Mouse (Mus musculus) embryonic stem cell, embryonic (primary cell): ENCODE results near the gene Fxyd5.

Source experiments
- CTCF ChIA-PET, 4 experiments: fragments of 300-600 bp in 2 of 4; fragments of 350-600 bp in 2 of 4; sonication (Branson Sonifier 250); formaldehyde crosslinking; loops; one replicate each; lab custom pipeline; 2022; ENCODE audit warnings: inconsistent platforms in 2 of 4; lab: Charles Lee
- POLR2A ChIA-PET, 4 experiments: fragments of 300-600 bp in 2 of 4; fragments of 350-600 bp in 2 of 4; sonication (Branson Sonifier 250); formaldehyde crosslinking; loops; one replicate each; lab custom pipeline; 2022; ENCODE audit warnings: antibody characterized with exemption in 4 of 4, inconsistent platforms in 1 of 4; lab: Charles Lee

Gene Fxyd5

DNA sequence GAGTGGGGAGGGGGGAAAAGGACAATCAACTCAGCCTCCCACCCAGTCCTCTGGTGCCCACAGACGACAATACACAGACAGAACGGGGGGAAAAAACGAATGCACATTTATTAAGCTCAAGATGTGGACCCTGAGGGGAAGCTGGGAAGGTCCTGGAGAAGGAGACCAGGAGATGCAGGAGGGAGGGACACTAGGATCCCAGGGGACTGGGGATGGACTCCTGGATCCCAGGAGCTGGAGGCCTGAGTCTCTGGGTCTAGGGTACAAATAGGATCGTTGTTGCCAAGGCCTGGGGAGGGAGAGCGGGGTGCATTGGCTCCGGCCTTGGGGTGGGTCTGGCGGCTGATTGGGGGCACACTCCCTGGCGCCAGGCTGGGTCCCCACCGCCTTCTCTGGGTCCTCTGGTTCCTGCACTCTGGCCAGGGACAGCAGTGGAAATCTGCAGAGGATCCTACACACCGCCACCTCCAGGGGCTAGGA is at the start of gene Fxyd5:
Gene Fxyd5, minus strand, starts transcription at position 51 of the 480 bp plus-strand sequence.
- POLR2A ChIA-PET: interaction anchor here in 2 of 4 experiments (1.1 to 1.5 kb wide), 2 partner anchors 9 to 11 kb away, joined by 3 to 5 read pairs; no protein-coding TSS in a partner anchor
- CTCF ChIA-PET: interaction anchor here (0.5 to 1.5 kb wide), 7 partner anchors 11 to 67 kb away, joined by 3 to 12 read pairs (median 4); no protein-coding TSS in a partner anchor

- ChIA-PET POLR2A (interaction anchor here in 1 of 4 experiments (0.6 kb wide), 1 partner anchor 121 kb away, joined by 3 read pairs; no protein-coding TSS in a partner anchor), CTCF (no interaction called here)
Measured at GRCm38 (mm10) chr7:31089721-31090120, 47.4 kb upstream of the Fxyd5 start.

DNA sequence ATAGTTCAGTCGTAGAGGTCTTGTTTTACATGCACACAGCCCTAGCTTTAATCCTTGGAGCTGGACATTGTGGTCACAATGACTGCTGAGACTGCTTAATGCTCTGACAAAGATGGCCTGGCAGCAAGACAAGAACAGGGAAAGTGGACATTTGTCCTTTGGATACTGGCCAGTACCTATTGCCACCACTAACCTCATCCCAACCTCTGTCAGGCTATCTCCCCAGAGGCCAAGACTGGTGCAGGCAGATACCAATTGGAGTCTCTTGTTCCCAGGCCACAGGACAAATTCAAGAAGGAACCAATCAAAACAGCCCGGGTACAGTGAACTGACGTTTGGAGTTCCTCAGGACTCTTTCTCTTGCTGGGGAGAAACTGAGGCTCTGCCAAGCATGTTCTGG is 45.9 kb upstream of the Fxyd5 start:
- ChIA-PET POLR2A (no interaction called here), CTCF (interaction anchor here in 3 of 4 experiments (0.5 to 3.2 kb wide), 6 partner anchors 10 to 89 kb away, joined by 3 to 23 read pairs (median 6); no protein-coding TSS in a partner anchor)

DNA sequence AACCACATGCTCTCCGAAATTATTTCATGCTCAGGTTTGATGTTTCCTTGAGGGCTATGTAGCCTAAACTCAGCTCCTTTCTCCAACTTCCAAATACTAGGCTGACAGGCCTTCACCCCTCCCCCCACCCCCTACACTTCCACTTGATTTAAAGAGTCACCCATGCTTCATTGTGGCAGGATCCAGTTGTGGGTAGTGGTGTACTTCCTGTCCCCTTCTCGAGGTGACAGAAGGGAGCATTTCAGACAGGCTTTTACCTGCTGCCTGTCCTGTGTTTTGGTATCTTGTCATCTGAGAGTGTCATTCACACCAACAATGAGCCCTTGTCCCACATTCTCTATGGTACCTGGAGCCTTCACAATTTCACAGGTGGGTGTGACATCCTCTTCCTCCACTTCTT is 45.0 kb upstream of the Fxyd5 start:
- CTCF ChIA-PET: interaction anchor here in 3 of 4 experiments (0.6 to 3.2 kb wide), 8 partner anchors 9 to 370 kb away, joined by 3 to 23 read pairs (median 6); no protein-coding TSS in a partner anchor
- POLR2A ChIA-PET: interaction anchor here in 1 of 4 experiments (1.2 kb wide), 1 partner anchor 15 kb away, joined by 6 read pairs; no protein-coding TSS in a partner anchor

GRCm38 (mm10) chr7:31086175-31086755 is 44.0 kb upstream of the Fxyd5 start:
- ChIA-PET CTCF (interaction anchor here in 1 of 4 experiments (2.7 to 3.2 kb wide), 2 partner anchors 8 to 12 kb away, joined by 14 to 23 read pairs; no protein-coding TSS in a partner anchor), POLR2A (interaction anchor here in 2 of 4 experiments (0.6 to 1.2 kb wide), 2 partner anchors 16 to 1305 kb away, joined by 4 to 6 read pairs; no protein-coding TSS in a partner anchor)

GRCm38 (mm10) chr7:31085171-31085570 is 42.9 kb upstream of the Fxyd5 start:
- POLR2A ChIA-PET: interaction anchor here in 2 of 4 experiments (1.0 to 1.7 kb wide), 5 partner anchors 10 to 130 kb away, joined by 3 to 6 read pairs (median 5); no protein-coding TSS in a partner anchor

DNA sequence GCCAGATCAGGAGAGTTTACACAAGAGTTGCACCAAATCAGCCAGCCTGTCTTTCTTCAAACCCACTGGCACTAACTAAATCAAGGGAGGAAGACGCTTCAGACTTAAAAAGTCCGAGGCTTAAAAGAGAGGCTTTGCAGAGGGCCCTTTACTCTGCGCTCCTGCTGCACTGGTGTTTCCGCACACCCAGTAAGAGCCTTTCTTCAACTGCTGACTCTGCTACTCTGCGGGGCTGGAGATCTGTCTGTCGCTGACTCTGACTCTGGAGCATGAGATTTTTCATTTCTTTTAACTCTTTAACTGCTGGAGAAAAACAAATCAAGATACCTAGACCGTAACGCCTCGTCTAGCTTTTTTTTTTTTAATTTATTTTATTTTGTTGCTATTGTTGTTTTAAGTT is 41.9 kb upstream of the Fxyd5 start:
- CTCF ChIA-PET: interaction anchor here in 2 of 4 experiments (0.6 to 3.7 kb wide), 4 partner anchors 11 to 211 kb away, joined by 3 to 30 read pairs (median 4); no protein-coding TSS in a partner anchor
- POLR2A ChIA-PET: interaction anchor here in 2 of 4 experiments (0.8 to 1.7 kb wide), 5 partner anchors 11 to 129 kb away, joined by 3 to 6 read pairs (median 5); no protein-coding TSS in a partner anchor

More at GRCm38 (mm10) chr7:31085171-31085570, 42.9 kb upstream of the Fxyd5 start:
- CTCF ChIA-PET: interaction anchor here in 3 of 4 experiments (0.6 to 3.7 kb wide), 7 partner anchors 10 to 280 kb away, joined by 3 to 30 read pairs (median 3); no protein-coding TSS in a partner anchor

GRCm38 (mm10) chr7:31082831-31083588 is 40.7 kb upstream of the Fxyd5 start:
- ChIA-PET CTCF (interaction anchor here in 3 of 4 experiments (0.6 to 3.7 kb wide), 11 partner anchors 12 to 228 kb away, joined by 3 to 30 read pairs (median 3); partner anchors contain the start of gene Lgi4 (in 1 of the 3)), POLR2A (interaction anchor here in 2 of 4 experiments (0.6 to 1.6 kb wide), 7 partner anchors 9 to 449 kb away, joined by 3 to 6 read pairs (median 3); no protein-coding TSS in a partner anchor)

DNA sequence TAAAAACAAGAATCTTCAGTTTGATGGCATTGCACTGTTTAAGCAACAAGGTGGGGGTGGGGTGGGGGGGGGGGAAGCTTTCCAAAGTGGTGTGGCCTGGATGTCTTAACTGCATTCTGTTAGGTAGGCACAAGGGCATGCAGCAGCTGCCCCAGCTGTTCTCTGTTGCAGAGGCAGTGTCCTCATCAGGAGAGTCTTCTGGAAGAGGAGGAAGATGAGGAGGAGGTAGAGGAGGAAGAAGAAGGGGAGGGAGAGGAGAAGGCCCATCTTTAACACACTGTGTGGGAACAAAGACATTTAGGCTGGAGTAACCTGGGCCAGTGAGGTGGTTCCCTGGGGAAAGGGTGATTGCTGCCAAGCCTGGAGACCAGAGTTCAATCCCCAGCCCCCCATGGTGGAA is 39.8 kb upstream of the Fxyd5 start:
- ChIA-PET POLR2A (interaction anchor here in 2 of 4 experiments (0.5 to 1.6 kb wide), 3 partner anchors 15 to 16 kb away, joined by 3 to 6 read pairs (median 3); no protein-coding TSS in a partner anchor), CTCF (interaction anchor here in 1 of 4 experiments (0.8 to 3.7 kb wide), 2 partner anchors 16 to 29 kb away, joined by 4 to 30 read pairs; no protein-coding TSS in a partner anchor)

DNA sequence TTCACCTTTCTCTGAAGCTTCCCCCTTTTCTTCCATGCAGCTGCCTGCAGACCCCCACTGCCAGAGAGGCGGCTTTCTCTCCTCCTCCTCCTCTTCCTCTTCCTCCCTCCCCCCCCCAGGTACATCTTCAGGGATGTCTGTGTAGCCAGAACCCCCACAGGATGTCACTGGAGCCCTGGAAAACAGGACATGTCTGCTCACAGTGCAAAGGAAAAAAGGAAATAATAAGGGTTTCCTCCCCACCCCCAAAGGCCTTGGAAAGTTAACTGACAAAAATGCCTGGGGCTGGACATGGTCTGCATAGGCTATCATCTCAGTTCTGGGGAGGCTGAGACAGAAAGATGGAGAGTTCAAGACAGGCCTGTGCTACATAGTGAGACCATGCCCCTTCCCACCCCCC is 38.8 kb upstream of the Fxyd5 start:
- ChIA-PET CTCF (interaction anchor here in 2 of 4 experiments (0.7 to 1.0 kb wide), 2 partner anchors 16 to 17 kb away, joined by 3 read pairs; no protein-coding TSS in a partner anchor), POLR2A (interaction anchor here in 3 of 4 experiments (0.6 to 1.7 kb wide), 3 partner anchors 14 to 428 kb away, joined by 3 read pairs; no protein-coding TSS in a partner anchor)

GRCm38 (mm10) chr7:31080611-31081010 is 38.3 kb upstream of the Fxyd5 start:
- ChIA-PET POLR2A (interaction anchor here in 3 of 4 experiments (0.6 to 1.7 kb wide), 3 partner anchors 14 to 427 kb away, joined by 3 read pairs; no protein-coding TSS in a partner anchor), CTCF (interaction anchor here in 3 of 4 experiments (0.7 to 1.0 kb wide), 3 partner anchors 14 to 18 kb away, joined by 3 read pairs; no protein-coding TSS in a partner anchor)

GRCm38 (mm10) chr7:31079670-31080069 is 37.4 kb upstream of the Fxyd5 start:
- CTCF ChIA-PET: interaction anchor here in 1 of 4 experiments (1.0 kb wide), 1 partner anchor 13 kb away, joined by 3 read pairs; no protein-coding TSS in a partner anchor
- POLR2A ChIA-PET: interaction anchor here in 2 of 4 experiments (0.6 to 1.7 kb wide), 2 partner anchors 13 to 422 kb away, joined by 3 read pairs; no protein-coding TSS in a partner anchor

DNA sequence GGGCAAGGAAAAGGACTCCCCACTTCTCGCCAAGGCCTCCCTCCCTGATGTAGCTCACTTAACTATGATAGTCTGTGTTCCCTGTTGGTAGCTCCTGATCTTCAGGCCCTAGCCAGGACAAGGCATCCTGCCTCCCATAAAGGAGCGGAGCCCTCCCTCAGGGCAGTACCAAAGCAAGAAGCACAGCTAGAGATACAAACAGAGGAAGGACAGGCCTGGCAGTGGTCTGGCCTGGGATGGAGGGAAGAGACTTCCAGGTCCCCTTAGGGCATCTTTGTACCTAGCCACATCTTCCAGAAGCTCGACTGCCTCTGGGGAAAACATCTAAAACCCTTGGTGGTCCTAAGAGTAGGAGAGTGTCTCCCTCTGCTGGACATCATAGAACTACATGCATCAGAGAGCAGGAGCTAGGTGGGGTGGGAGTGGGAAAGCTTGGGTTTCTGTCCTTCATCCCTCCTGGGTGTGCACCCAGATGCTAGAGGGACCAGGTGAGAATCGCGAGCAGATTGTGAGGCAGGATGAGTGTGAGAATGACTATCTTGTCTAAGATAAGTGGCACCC is 35.7 kb upstream of the Fxyd5 start:
- CTCF ChIA-PET: interaction anchor here (0.5 to 2.4 kb wide), 94 partner anchors 8 to 777 kb away, joined by 3 to 38 read pairs (median 4); partner anchors contain the start of genes Lgi4 (in 4 of the 4), Fxyd1 (in 3 of the 4), Fam187b (in 2 of the 4) and Fxyd7 (in 2 of the 4)
- POLR2A ChIA-PET: interaction anchor here in 3 of 4 experiments (0.6 to 1.2 kb wide), 8 partner anchors 10 to 360 kb away, joined by 3 to 4 read pairs (median 3); partner anchors contain the start of gene Lgi4 (in 1 of the 3)

DNA sequence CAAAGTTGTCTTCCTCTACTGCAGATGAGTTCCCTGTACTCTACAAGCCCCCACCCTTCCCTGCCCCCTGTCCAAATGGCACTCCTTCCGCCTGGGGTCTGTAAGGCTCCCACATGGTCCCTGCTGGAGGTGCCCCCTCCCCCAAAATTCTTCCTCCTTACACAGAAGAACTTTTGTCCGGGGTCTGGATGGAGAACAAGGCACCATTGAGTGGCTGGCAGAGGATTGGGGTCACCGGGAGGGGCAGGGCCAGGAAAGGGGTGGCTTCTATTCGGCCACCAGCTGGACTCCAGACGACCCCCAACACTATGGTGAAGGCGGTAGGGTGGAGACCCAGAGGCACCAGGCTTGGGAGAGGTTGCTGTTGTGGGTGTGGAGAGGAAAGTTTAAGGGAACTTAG is 35.2 kb upstream of the Fxyd5 start:
- POLR2A ChIA-PET: interaction anchor here in 3 of 4 experiments (0.6 to 1.2 kb wide), 6 partner anchors 10 to 164 kb away, joined by 3 to 4 read pairs (median 3); partner anchors contain the start of gene Lgi4 (in 1 of the 3)
- CTCF ChIA-PET: interaction anchor here (0.6 to 2.4 kb wide), 72 partner anchors 8 to 412 kb away, joined by 3 to 38 read pairs (median 4); partner anchors contain the start of genes Lgi4 (in 4 of the 4), Fxyd1 (in 3 of the 4), Fam187b (in 2 of the 4) and Fxyd7 (in 2 of the 4)

- ChIA-PET CTCF (interaction anchor here in 2 of 4 experiments (1.7 to 2.4 kb wide), 2 partner anchors 18 to 21 kb away, joined by 3 to 38 read pairs; partner anchors contain the start of genes Fxyd1 (in 1 of the 2) and Lgi4 (in 1 of the 2)), POLR2A (no interaction called here)
Measured at GRCm38 (mm10) chr7:31076492-31076891, 34.2 kb upstream of the Fxyd5 start, which contains the start of gene Fxyd3. Fxyd3 (minus strand) TSS chr7:31076704.

DNA sequence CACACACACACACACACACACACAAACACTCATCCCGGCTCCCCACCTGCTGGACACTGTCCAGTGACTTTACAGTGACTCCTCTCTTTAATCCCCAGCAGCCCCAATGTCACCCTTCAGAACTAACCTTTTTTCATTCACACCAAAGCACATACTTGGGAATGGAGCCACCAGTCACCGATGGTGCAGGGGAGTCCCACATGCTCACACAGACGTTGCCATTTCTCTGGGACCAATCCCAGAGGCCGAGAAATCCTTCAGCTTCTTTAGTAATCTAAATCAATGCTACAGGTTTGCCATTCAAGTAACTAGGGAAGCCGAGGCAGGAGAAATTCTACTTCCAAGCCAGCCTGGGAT is 32.4 kb upstream of the Fxyd5 start:
- ChIA-PET POLR2A (no interaction called here), CTCF (interaction anchor here in 1 of 4 experiments (1.4 kb wide), 1 partner anchor 23 kb away, joined by 7 read pairs; no protein-coding TSS in a partner anchor)
